Mouse (Mus musculus) megakaryocyte-erythroid progenitor cell, adult 5-6 weeks (primary cell): ENCODE data around the gene Asz1. TPM values are rescaled to one million over a fixed set of nuclear protein-coding genes. Genes with fewer than 3 reads are reported as not detected.

Source experiments
- ATAC-seq: replicated peaks from 2 replicates; pipeline ENCODE4 v1.8.0; 2016; ENCODE audit warnings: mild to moderate bottlenecking, inconsistent platforms; ENCODE audit not compliant: severe bottlenecking, poor library complexity, low FRiP score, low TSS enrichment
- total RNA-seq, 2 experiments: library from RNA; stranded (forward) in 1 of 2; stranded (reverse) in 1 of 2; fragments of 200-1000, 215-1000 nt in 1 of 2; fragments of >200 nt in 1 of 2; fragmentation: Nextera tagmentation in 1 of 2; gene quantifications; 2 replicates each; pipeline ENCODE4 v1.2.3; 2014 to 2017

The Asz1 gene
- total RNA-seq, 2 experiments from 2014 or later = not detected

DNA sequence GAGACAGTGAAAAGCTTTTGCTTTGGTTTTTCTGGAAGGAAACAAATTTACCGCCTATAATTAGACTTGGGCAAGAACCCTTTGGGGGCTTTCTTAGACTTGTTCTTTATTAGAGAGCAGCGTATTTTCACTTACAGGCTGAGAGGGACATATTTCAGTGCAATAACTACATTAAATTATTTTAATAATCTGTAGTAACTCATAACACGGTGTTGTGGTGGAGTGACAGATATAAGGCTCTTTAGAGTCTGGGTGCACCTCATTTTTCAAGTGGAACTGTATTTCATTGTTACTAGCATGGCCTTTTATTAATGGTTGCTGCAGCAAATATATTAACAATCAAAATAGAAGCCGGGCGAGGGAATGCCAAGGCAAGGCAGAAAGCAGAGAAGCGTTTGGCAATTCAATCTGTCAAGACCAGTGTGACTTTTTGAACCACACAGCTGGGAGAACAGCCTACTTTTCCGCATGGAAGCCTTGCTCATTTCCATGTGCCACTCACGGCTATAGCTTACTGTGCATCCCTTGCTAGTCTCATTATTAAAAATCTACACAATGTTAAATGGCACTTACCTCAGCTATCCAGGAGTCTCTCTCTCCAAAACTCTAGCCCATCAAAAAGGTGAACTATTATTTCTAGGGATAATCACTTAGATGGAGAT lies 84.6 kb downstream of the Asz1 start:
- no peak for ATAC-seq

- ATAC-seq = no peak
These were observed 95.5 kb downstream of the Asz1 start for GRCm38 (mm10) chr6:18013346-18013745.

GRCm38 (mm10) chr6:18007356-18007755 lies 101.5 kb downstream of the Asz1 start:
- ATAC-seq = no peak

DNA sequence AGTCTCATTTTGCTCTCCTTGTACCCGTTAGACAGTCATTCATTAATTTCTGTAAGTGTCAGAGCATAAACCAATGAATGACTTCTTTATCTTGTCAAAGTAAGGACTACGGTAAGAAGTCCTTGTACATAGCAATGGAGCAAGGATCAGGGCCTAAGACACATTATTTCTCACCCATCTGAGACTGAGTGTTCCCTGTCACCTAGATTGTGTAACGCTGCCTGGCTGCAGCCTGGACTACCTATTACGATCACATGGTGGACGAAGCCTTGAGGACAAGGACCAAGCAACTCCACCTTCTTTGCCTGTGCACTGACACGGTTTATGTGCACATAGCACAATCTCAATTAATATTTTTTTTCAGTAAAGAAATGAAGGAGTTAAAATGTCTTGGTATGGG lies 106.8 kb downstream of the Asz1 start:
- no peak for ATAC-seq

Other genes starting within 250 kb of the Asz1 start
- not detected in 2 replicates for gene Wnt2, start 78.5 kb downstream of the Asz1 start, total RNA-seq (2014; fragmentation: Nextera tagmentation)
- gene Wnt2, start 78.5 kb downstream of the Asz1 start, total RNA-seq (2017) = not detected in 2 replicates
- not detected in 2 replicates for gene Cftr, start 61.6 kb upstream of the Asz1 start, total RNA-seq (2014; fragmentation: Nextera tagmentation)
- gene Cftr, start 61.6 kb upstream of the Asz1 start, total RNA-seq (2017) = not detected in 2 replicates